Mouse (Mus musculus) bone marrow macrophage, adult 2 months (primary cell): ENCODE measurements around the gene Gm20683.

Source experiments
- CTCF ChIP-seq: IDR thresholded peaks from 2 replicates; pipeline ENCODE4 v1.5.1; 2012; ENCODE audit warnings: low read depth, mild to moderate bottlenecking, low read length, moderate library complexity
- POLR2A ChIP-seq: IDR thresholded peaks from 2 replicates; pipeline ENCODE4 v1.6.1; 2012; ENCODE audit warnings: mild to moderate bottlenecking, low read depth, low read length, borderline replicate concordance

- TF ChIP-seq CTCF = no peak
- no peak for TF ChIP-seq POLR2A
Measured at GRCm38 (mm10) chr17:25802825-25803517, 38.6 kb downstream of the Gm20683 start.
